9 mouse cellular contexts compared by ENCODE assay signal in genomic region chr10:110085156-110085555, GRCm38 (mm10).
DNase-seq lines count a peak whose midpoint lies in the region; ATAC-seq and TF ChIP-seq lines count a peak whose summit lies in the region.
"Had no signal": no experiment of that assay in that cellular context is flagged by ENCODE, and none has a peak within 500 bp of the region (broad histone marks: within the 10 kb centered on the region; RNA-seq: fewer than 3 reads in every experiment).

No protein-coding gene starts in this region.

- peak; percentile 82 for TF ChIP-seq CTCF in hindbrain, postnatal 0 days (IDR thresholded peaks at IDR 0.05; ENCODE audit: low read depth)

- ATAC-seq in cerebellum, adult (ENCODE audit: insufficient number of reproducible peaks, low FRiP score, low TSS enrichment): no peak
- ATAC-seq in hindbrain, postnatal 0 days: no peak
- peak; percentile 51; the same call in 1 of the 2 replicates for ATAC-seq in limb, embryonic 13.5 days (ENCODE audit: low FRiP score, low read depth)

- no peaks in the 10 kb centered on the region for H3K4me1 ChIP-seq in hindbrain, postnatal 0 days (ENCODE audit: insufficient read depth, low read length)
- H3K4me1 ChIP-seq in limb, embryonic 13.5 days: 0 out of 2 replicates have a peak, but pooled peaks cover 3% of the 10 kb centered on the region

- H3K4me3 ChIP-seq in hindbrain, postnatal 0 days (ENCODE audit: low read length): no peak overlapping the region
- no peak overlapping the region for H3K4me3 ChIP-seq in limb, embryonic 13.5 days
- H3K4me3 ChIP-seq: heart, embryonic 13.5 days had no signal

- no peaks in the 10 kb centered on the region for H3K9me3 ChIP-seq in hindbrain, postnatal 0 days (ENCODE audit: low read length)
- H3K9me3 ChIP-seq in limb, embryonic 13.5 days: no peaks in the 10 kb centered on the region
- H3K9me3 ChIP-seq: heart, embryonic 13.5 days had no signal

- no peak overlapping the region for H3K4me2 ChIP-seq in hindbrain, postnatal 0 days (ENCODE audit: low read depth, low read length)
- no peak overlapping the region for H3K4me2 ChIP-seq in limb, embryonic 13.5 days (replicated peaks)
- H3K4me2 ChIP-seq: heart, embryonic 13.5 days had no signal

- no peak overlapping the region for H3K9ac ChIP-seq in hindbrain, postnatal 0 days (replicated peaks; ENCODE audit: low read length)
- H3K9ac ChIP-seq in limb, embryonic 13.5 days: no peak overlapping the region
- H3K9ac ChIP-seq: heart, embryonic 13.5 days had no signal

- peak; percentile 36 for DNase-seq in cerebellum, adult 11 months
- peak; percentile 5 for DNase-seq in thymus, postnatal 0 days (ENCODE audit: low spot score)
- no peak for DNase-seq in thymus, postnatal 10 days (ENCODE audit: low spot score in 2 of 2)
- peak; percentile 67 for DNase-seq in embryo, embryonic 10 days (ENCODE audit: low spot score)
- peak; percentile 75 for DNase-seq in hindbrain, postnatal 0 days (ENCODE audit: low spot score)
- peak; percentile 0 for DNase-seq in retina, adult 2 months (ENCODE audit: low read depth, low spot score)

- no peaks in the 10 kb centered on the region for H3K36me3 ChIP-seq in hindbrain, postnatal 0 days (ENCODE audit: insufficient read depth, low read length)
- H3K36me3 ChIP-seq in limb, embryonic 13.5 days: no peaks in the 10 kb centered on the region
- H3K36me3 ChIP-seq: heart, embryonic 13.5 days had no signal

- H3K27me3 ChIP-seq in hindbrain, postnatal 0 days (ENCODE audit: insufficient read depth, low read length): no peaks in the 10 kb centered on the region
- H3K27me3 ChIP-seq in limb, embryonic 13.5 days: no peaks in the 10 kb centered on the region
- H3K27me3 ChIP-seq: heart, embryonic 13.5 days had no signal

- 10% methylated on average over 5 of the region's 5 CpGs for WGBS in hindbrain, postnatal 0 days
- 3% methylated on average over 5 of the region's 5 CpGs for WGBS in limb, embryonic 13.5 days

- H3K27ac ChIP-seq in hindbrain, postnatal 0 days: no peak overlapping the region
- H3K27ac ChIP-seq in limb, embryonic 13.5 days: no peak overlapping the region
- H3K27ac ChIP-seq: heart, embryonic 13.5 days had no signal

Comparison
In these comparisons a context has a peak if more than half of its experiments do, and no peak if none do; other contexts are left out.
1. DNase-seq: peak in cerebellum, adult 11 months (single experiment), thymus, postnatal 0 days (single experiment), embryo, embryonic 10 days (single experiment), hindbrain, postnatal 0 days (single experiment) and retina, adult 2 months (single experiment); none in thymus, postnatal 10 days (0 of 2).